Mouse (Mus musculus): ENCODE measurements around the gene Clcn6. TPM values are rescaled to one million over a fixed set of nuclear protein-coding genes. Genes with fewer than 3 reads are reported as not detected.

The Clcn6 gene
- polyA plus RNA-seq (2015; fragmentation: Nextera tagmentation; extraction: Ambion mirVana), result 33.9 and 35.3 TPM in 2 replicates

- peak within 1 kb of the TSS; percentile 91 for H3K4me2 ChIP-seq (replicated peaks)
- peak; percentile 87 for ATAC-seq
- H3K27ac ChIP-seq, result peak within 1 kb of the TSS; percentile 90
- H3K4me3 ChIP-seq (replicated peaks), result peak within 1 kb of the TSS; percentile 91
- peak within 1 kb of the TSS; percentile 93 for H3K9ac ChIP-seq (replicated peaks)
- no peaks in the 10 kb centered on the region for H3K9me3 ChIP-seq
- 0% methylated on average over 54 of the region's 54 CpGs for WGBS
- peaks cover 25% of the 10 kb centered on the region for H3K36me3 ChIP-seq
- H3K27me3 ChIP-seq, result no peaks in the 10 kb centered on the region
- H3K4me1 ChIP-seq (replicated peaks), result peaks cover 61% of the 10 kb centered on the region
Observed at GRCm38 (mm10) chr4:148038600-148039253, at the start of gene Clcn6, which contains the start of gene Mthfr. Gene Clcn6 (minus strand): TSS chr4:148038821. Gene Mthfr (plus strand): TSS chr4:148039077.

GRCm38 (mm10) chr4:148087907-148088527 is 49.4 kb upstream of the Clcn6 start, which contains the start of gene Agtrap:
Gene Agtrap (minus strand): TSS chr4:148088031.
- Histone ChIP-seq H3K9me3 (no peaks in the 10 kb centered on the region), H3K4me2 (replicated peaks) (peak within 1 kb of the TSS; percentile 76), H3K4me1 (replicated peaks) (peaks cover 45% of the 10 kb centered on the region), H3K27ac (peak within 1 kb of the TSS; percentile 73), H3K27me3 (no peaks in the 10 kb centered on the region), H3K36me3 (no peaks in the 10 kb centered on the region), H3K4me3 (replicated peaks) (peak within 1 kb of the TSS; percentile 54), H3K9ac (replicated peaks) (peak within 1 kb of the TSS; percentile 74)
- ATAC-seq, result peak; percentile 93
- WGBS, result 3% methylated on average over 34 of the region's 34 CpGs

- Histone ChIP-seq H3K36me3 (no peaks in the 10 kb centered on the region), H3K27ac (no peak overlapping the region)
- 3% methylated on average over 30 of the region's 30 CpGs for WGBS
Observed at GRCm38 (mm10) chr4:148087091-148087906, 48.7 kb upstream of the Clcn6 start.

GRCm38 (mm10) chr4:148085907-148086305 is 47.3 kb upstream of the Clcn6 start:
- peaks cover 45% of the 10 kb centered on the region for H3K4me1 ChIP-seq (replicated peaks)
- no peak overlapping the region for H3K9ac ChIP-seq (replicated peaks)
- 74% methylated on average over 3 of the region's 3 CpGs for WGBS
- no peak overlapping the region for H3K27ac ChIP-seq
- no peak overlapping the region for H3K4me2 ChIP-seq (replicated peaks)
- H3K9me3 ChIP-seq, result no peaks in the 10 kb centered on the region
- H3K27me3 ChIP-seq, result no peaks in the 10 kb centered on the region
- no peak for ATAC-seq
- no peaks in the 10 kb centered on the region for H3K36me3 ChIP-seq
- no peak overlapping the region for H3K4me3 ChIP-seq (replicated peaks)

More at GRCm38 (mm10) chr4:148087091-148087906, 48.7 kb upstream of the Clcn6 start:
- Histone ChIP-seq H3K9me3 (no peaks in the 10 kb centered on the region), H3K4me3 (replicated peaks) (peak overlapping the region; percentile 54), H3K4me1 (replicated peaks) (peaks cover 45% of the 10 kb centered on the region), H3K27me3 (no peaks in the 10 kb centered on the region), H3K4me2 (replicated peaks) (peak overlapping the region; percentile 76), H3K9ac (replicated peaks) (peak overlapping the region; percentile 74)
- ATAC-seq, result peak; percentile 76

- no peak overlapping the region for H3K27ac ChIP-seq
- no peak overlapping the region for H3K9ac ChIP-seq (replicated peaks)
- WGBS, result 45% methylated on average over 10 of the region's 10 CpGs
Observed at GRCm38 (mm10) chr4:148085131-148085906, 46.7 kb upstream of the Clcn6 start.

GRCm38 (mm10) chr4:148084261-148084714 is 45.7 kb upstream of the Clcn6 start:
- H3K27me3 ChIP-seq, result no peaks in the 10 kb centered on the region
- H3K4me3 ChIP-seq (replicated peaks), result no peak overlapping the region
- H3K9me3 ChIP-seq, result no peaks in the 10 kb centered on the region
- H3K36me3 ChIP-seq, result no peaks in the 10 kb centered on the region
- WGBS, result 6% methylated on average over 8 of the region's 8 CpGs
- no peak for ATAC-seq
- no peak overlapping the region for H3K27ac ChIP-seq
- no peak overlapping the region for H3K4me2 ChIP-seq (replicated peaks)
- peaks cover 44% of the 10 kb centered on the region for H3K4me1 ChIP-seq (replicated peaks)
- no peak overlapping the region for H3K9ac ChIP-seq (replicated peaks)

More at GRCm38 (mm10) chr4:148085131-148085906, 46.7 kb upstream of the Clcn6 start:
- H3K4me1 ChIP-seq (replicated peaks), result peaks cover 45% of the 10 kb centered on the region
- H3K27me3 ChIP-seq, result no peaks in the 10 kb centered on the region
- no peak for ATAC-seq
- no peaks in the 10 kb centered on the region for H3K36me3 ChIP-seq
- no peaks in the 10 kb centered on the region for H3K9me3 ChIP-seq
- no peak overlapping the region for H3K4me3 ChIP-seq (replicated peaks)
- H3K4me2 ChIP-seq (replicated peaks), result no peak overlapping the region

- Histone ChIP-seq H3K27ac (no peak overlapping the region), H3K9ac (replicated peaks) (no peak overlapping the region), H3K4me3 (replicated peaks) (no peak overlapping the region), H3K9me3 (no peaks in the 10 kb centered on the region), H3K4me2 (replicated peaks) (no peak overlapping the region), H3K27me3 (no peaks in the 10 kb centered on the region), H3K36me3 (no peaks in the 10 kb centered on the region), H3K4me1 (replicated peaks) (peaks cover 35% of the 10 kb centered on the region)
- ATAC-seq, result no peak
- 69% methylated on average over 21 of the region's 21 CpGs for WGBS
Observed at GRCm38 (mm10) chr4:148083176-148083899, 44.7 kb upstream of the Clcn6 start.

- Histone ChIP-seq H3K9me3 (no peaks in the 10 kb centered on the region), H3K27me3 (no peaks in the 10 kb centered on the region), H3K4me1 (replicated peaks) (peaks cover 26% of the 10 kb centered on the region), H3K4me3 (replicated peaks) (no peak overlapping the region), H3K9ac (replicated peaks) (no peak overlapping the region), H3K4me2 (replicated peaks) (no peak overlapping the region), H3K36me3 (no peaks in the 10 kb centered on the region), H3K27ac (no peak overlapping the region)
- WGBS, result 58% methylated on average over 12 of the region's 12 CpGs
- peak; percentile 50 for ATAC-seq
Observed at GRCm38 (mm10) chr4:148082257-148083044, 43.8 kb upstream of the Clcn6 start.

GRCm38 (mm10) chr4:148081201-148081600 is 42.6 kb upstream of the Clcn6 start:
- H3K9ac ChIP-seq (replicated peaks), result no peak overlapping the region
- no peak overlapping the region for H3K4me3 ChIP-seq (replicated peaks)
- no peaks in the 10 kb centered on the region for H3K27me3 ChIP-seq
- no peaks in the 10 kb centered on the region for H3K9me3 ChIP-seq
- ATAC-seq, result no peak; the same call in 1 of the 2 replicates
- no peak overlapping the region for H3K27ac ChIP-seq
- 92% methylated on average over 10 of the region's 10 CpGs for WGBS
- H3K4me2 ChIP-seq (replicated peaks), result no peak overlapping the region
- H3K4me1 ChIP-seq (replicated peaks), result peaks cover 18% of the 10 kb centered on the region
- H3K36me3 ChIP-seq, result no peaks in the 10 kb centered on the region

GRCm38 (mm10) chr4:148080597-148080973 is 42.0 kb upstream of the Clcn6 start:
- H3K4me1 ChIP-seq (replicated peaks), result peaks cover 16% of the 10 kb centered on the region
- no peak overlapping the region for H3K9ac ChIP-seq (replicated peaks)
- no peak overlapping the region for H3K4me3 ChIP-seq (replicated peaks)
- ATAC-seq, result no peak
- no peak overlapping the region for H3K4me2 ChIP-seq (replicated peaks)
- H3K27ac ChIP-seq, result no peak overlapping the region
- no peaks in the 10 kb centered on the region for H3K9me3 ChIP-seq
- 100% methylated on average over 1 of the region's 1 CpGs for WGBS
- no peaks in the 10 kb centered on the region for H3K27me3 ChIP-seq
- H3K36me3 ChIP-seq, result no peaks in the 10 kb centered on the region
